Mouse (Mus musculus) heart, embryonic 14.5 days (tissue): Measurements from ENCODE around the gene Elavl3. TPM values are rescaled to one million over a fixed set of nuclear protein-coding genes. Genes with fewer than 3 reads are reported as not detected.

Experiments
- ATAC-seq: fragments of 200-750 bp; cut with Nextera tagmentation; 2 replicates; pipeline ENCODE4 v1.8.0; 2017; ENCODE audit warnings: low read depth, moderate TSS enrichment; ENCODE audit not compliant: insufficient number of reproducible peaks, insufficient read depth, low FRiP score
- H3K27ac ChIP-seq, 2 experiments: fragments of 200-500 bp in 1 of 2; fragments of 300-500 bp in 1 of 2; sonication (generic) in 1 of 2; replicated peaks in 1 of 2; 2 replicates each; pipeline ENCODE4 v1.5.1; 2012 to 2014; ENCODE audit warnings: low read depth in 2 of 2, low read length in 2 of 2, control low read depth in 1 of 2, mild to moderate bottlenecking in 1 of 2, mixed read lengths in 1 of 2; ENCODE audit not compliant: control insufficient read depth in 1 of 2, insufficient read depth in 1 of 2
- H3K27me3 ChIP-seq: fragments of 300-500 bp; sonication (generic); 2 replicates; pipeline ENCODE4 v1.6.1; 2014; ENCODE audit warnings: mild to moderate bottlenecking, low read length, control low read depth; ENCODE audit not compliant: control insufficient read depth, insufficient read depth
- H3K36me3 ChIP-seq: fragments of 300-500 bp; sonication (generic); 2 replicates; pipeline ENCODE4 v1.6.1; 2014; ENCODE audit warnings: mild to moderate bottlenecking, control low read depth, low read length, mixed read lengths; ENCODE audit not compliant: control insufficient read depth, insufficient read depth
- H3K4me1 ChIP-seq, 2 experiments: fragments of 200-500 bp in 1 of 2; fragments of 300-500 bp in 1 of 2; sonication (generic) in 1 of 2; 2 replicates each; pipeline ENCODE4 v1.6.1; 2012 to 2014; ENCODE audit warnings: low read length in 2 of 2, control low read depth in 1 of 2, mixed read lengths in 1 of 2; ENCODE audit not compliant: control insufficient read depth in 2 of 2, insufficient read depth in 2 of 2
- H3K4me2 ChIP-seq: fragments of 300-500 bp; sonication (generic); 2 replicates; pipeline ENCODE4 v1.6.1; 2014; ENCODE audit warnings: mild to moderate bottlenecking, low read length
- H3K4me3 ChIP-seq, 2 experiments: fragments of 200-500 bp in 1 of 2; fragments of 300-500 bp in 1 of 2; sonication (generic) in 1 of 2; 2 replicates each; pipeline ENCODE4 v1.5.1; 2012 to 2014; ENCODE audit warnings: low read length in 2 of 2, mild to moderate bottlenecking in 2 of 2, control low read depth in 1 of 2, low read depth in 1 of 2, moderate library complexity in 1 of 2; ENCODE audit not compliant: control insufficient read depth in 1 of 2, insufficient read depth in 1 of 2
- H3K9ac ChIP-seq: fragments of 300-500 bp; sonication (generic); 2 replicates; pipeline ENCODE4 v1.6.1; 2014; ENCODE audit warnings: mild to moderate bottlenecking, low read length
- H3K9me3 ChIP-seq: fragments of 300-500 bp; sonication (generic); 2 replicates; pipeline ENCODE4 v1.6.1; 2016; ENCODE audit warnings: low read length, control low read depth; ENCODE audit not compliant: control insufficient read depth
- WGBS: fragments of 180-500 bp; shearing (Covaris S2); extraction: QIAGEN DNeasy Blood & Tissue Kit; methylation state at CpG from one replicate; pipeline ENCODE4 v1.1.7; 2014; 5-methylcytosine and 5-hydroxymethylcytosine counted together
- polyA plus RNA-seq: library from polyadenylated mRNA; unstranded; fragments of >200 nt; fragmentation: Nextera tagmentation; extraction: Ambion mirVana; gene quantifications from 2 replicates; pipeline ENCODE4 v1.2.1, GENCODE M21; 2014

Gene Elavl3
- polyA plus RNA-seq, 1 experiment from 2014 or later: 0.65 TPM

DNA sequence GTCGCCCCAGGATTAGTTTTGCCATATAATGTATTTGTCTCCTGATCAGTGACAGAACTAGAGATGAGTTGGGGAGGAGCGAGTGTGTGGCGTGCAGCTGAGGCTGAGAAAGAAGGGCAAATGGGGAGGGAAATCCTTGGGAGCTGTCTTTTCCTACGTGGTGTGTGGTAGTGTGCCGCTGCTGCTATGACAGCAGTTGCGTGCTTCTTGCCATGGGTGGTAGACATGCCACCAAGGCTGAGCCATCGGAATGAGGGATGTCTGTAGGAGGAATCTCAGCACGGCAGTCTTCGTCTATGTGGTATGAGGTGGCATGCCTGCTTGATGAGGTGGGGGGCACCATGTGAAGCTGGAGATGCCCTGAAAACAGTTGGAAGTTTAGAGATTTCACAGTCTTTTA lies 21.4 kb downstream of the Elavl3 start:
- WGBS: 90% methylated on average over 9 of the region's 9 CpGs
- Histone ChIP-seq H3K4me1 (no peaks in the 10 kb centered on the region), H3K27ac (no peak overlapping the region), H3K27me3 (no peaks in the 10 kb centered on the region), H3K9me3 (no peaks in the 10 kb centered on the region), H3K9ac (no peak overlapping the region), H3K36me3 (no peaks in the 10 kb centered on the region), H3K4me3 (no peak overlapping the region), H3K4me2 (no peak overlapping the region)
- no peak for ATAC-seq

GRCm38 (mm10) chr9:22028467-22028866 lies 23.4 kb downstream of the Elavl3 start:
- Histone ChIP-seq H3K4me3 (no peak overlapping the region), H3K27me3 (no peaks in the 10 kb centered on the region; the same call in 1 of the 2 replicates), H3K27ac (no peak overlapping the region), H3K4me1 (no peaks in the 10 kb centered on the region), H3K4me2 (no peak overlapping the region), H3K36me3 (no peaks in the 10 kb centered on the region), H3K9me3 (no peaks in the 10 kb centered on the region), H3K9ac (no peak overlapping the region)
- ATAC-seq: no peak
- WGBS: 45% methylated on average over 7 of the region's 7 CpGs

GRCm38 (mm10) chr9:22024592-22024991 lies 27.2 kb downstream of the Elavl3 start:
- Histone ChIP-seq H3K9ac (no peak overlapping the region), H3K27me3 (no peaks in the 10 kb centered on the region; the same call in 1 of the 2 replicates), H3K27ac (no peak overlapping the region), H3K4me2 (no peak overlapping the region), H3K36me3 (no peaks in the 10 kb centered on the region), H3K4me1 (no peaks in the 10 kb centered on the region), H3K9me3 (no peaks in the 10 kb centered on the region), H3K4me3 (no peak overlapping the region)
- no peak for ATAC-seq
- 48% methylated on average over 8 of the region's 8 CpGs for WGBS

- Histone ChIP-seq H3K4me1 (no peaks in the 10 kb centered on the region), H3K27me3 (no peaks in the 10 kb centered on the region), H3K4me3 (no peak overlapping the region), H3K27ac (no peak overlapping the region), H3K9ac (no peak overlapping the region), H3K4me2 (no peak overlapping the region), H3K36me3 (peaks cover 26% of the 10 kb centered on the region), H3K9me3 (no peaks in the 10 kb centered on the region)
- no peak for ATAC-seq
- 70% methylated on average over 7 of the region's 7 CpGs for WGBS
These were observed 34.5 kb downstream of the Elavl3 start for GRCm38 (mm10) chr9:22017208-22017825.

GRCm38 (mm10) chr9:22016245-22016644 lies 35.6 kb downstream of the Elavl3 start:
- no peak overlapping the region for H3K9ac ChIP-seq
- WGBS: 72% methylated on average over 10 of the region's 10 CpGs
- ATAC-seq: no peak

DNA sequence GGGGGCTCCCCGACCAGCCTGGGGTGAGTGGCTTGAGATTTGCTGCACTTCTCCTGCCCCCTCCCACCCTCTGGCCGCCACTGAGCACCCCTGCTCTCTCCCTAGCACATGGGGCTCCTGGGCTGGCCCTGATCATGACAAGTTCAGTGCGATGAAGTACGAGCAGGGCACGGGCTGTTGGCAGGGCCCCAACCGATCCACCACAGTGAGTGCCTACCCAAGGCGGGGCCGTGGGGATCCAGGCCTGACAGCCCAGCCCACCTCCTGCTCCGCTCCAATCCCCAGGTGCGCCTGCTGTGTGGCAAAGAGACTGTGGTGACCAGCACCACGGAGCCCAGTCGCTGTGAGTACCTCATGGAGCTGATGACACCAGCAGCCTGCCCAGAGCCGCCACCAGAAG lies 39.1 kb downstream of the Elavl3 start:
- no peak for ATAC-seq
- Histone ChIP-seq H3K4me1 (no peaks in the 10 kb centered on the region), H3K27me3 (no peaks in the 10 kb centered on the region), H3K9me3 (no peaks in the 10 kb centered on the region), H3K9ac (no peak overlapping the region), H3K36me3 (peaks cover 72% of the 10 kb centered on the region), H3K4me2 (no peak overlapping the region), H3K27ac (no peak overlapping the region), H3K4me3 (no peak overlapping the region)
- WGBS: 91% methylated on average over 13 of the region's 13 CpGs

More at GRCm38 (mm10) chr9:22016245-22016644, 35.6 kb downstream of the Elavl3 start:
- Histone ChIP-seq H3K4me1 (no peaks in the 10 kb centered on the region), H3K4me3 (no peak overlapping the region), H3K9me3 (no peaks in the 10 kb centered on the region), H3K4me2 (no peak overlapping the region), H3K36me3 (peaks cover 37% of the 10 kb centered on the region), H3K27ac (no peak overlapping the region), H3K27me3 (no peaks in the 10 kb centered on the region)

- H3K4me2 ChIP-seq: no peak overlapping the region
- no peak for ATAC-seq
- 80% methylated on average over 5 of the region's 5 CpGs for WGBS
- H3K9ac ChIP-seq: no peak overlapping the region
- H3K27me3 ChIP-seq: no peaks in the 10 kb centered on the region
- no peaks in the 10 kb centered on the region for H3K4me1 ChIP-seq
- no peak overlapping the region for H3K4me3 ChIP-seq
- no peak overlapping the region for H3K27ac ChIP-seq
- H3K9me3 ChIP-seq: no peaks in the 10 kb centered on the region
- H3K36me3 ChIP-seq: peaks cover 89% of the 10 kb centered on the region
These were observed 40.8 kb downstream of the Elavl3 start for GRCm38 (mm10) chr9:22011055-22011454.

- no peaks in the 10 kb centered on the region for H3K9me3 ChIP-seq
- H3K4me2 ChIP-seq: no peak overlapping the region
- no peaks in the 10 kb centered on the region; the same call in 1 of the 2 replicates for H3K27me3 ChIP-seq
- no peak overlapping the region for H3K27ac ChIP-seq
- WGBS: 91% methylated on average over 12 of the region's 12 CpGs
- peaks cover 9 to 14% of the 10 kb centered on the region in 2 experiments for H3K4me1 ChIP-seq
- peaks cover 57% of the 10 kb centered on the region for H3K36me3 ChIP-seq
- H3K4me3 ChIP-seq: no peak overlapping the region
- ATAC-seq: no peak
- no peak overlapping the region for H3K9ac ChIP-seq
These were observed 47.3 kb downstream of the Elavl3 start for GRCm38 (mm10) chr9:22004546-22004945.
